Mouse (Mus musculus) lung, embryonic 15.5 days (tissue): ENCODE data around the gene Znrf1. TPM values are rescaled to one million over a fixed set of nuclear protein-coding genes. Genes with fewer than 3 reads are reported as not detected.
A peak's percentile ranks its signal among the peaks of the same experiment; 100 is the strongest.

Experiments used
- ATAC-seq: fragments of 200-750 bp; cut with Nextera tagmentation; 2 replicates; pipeline ENCODE4 v1.8.0; 2017; ENCODE audit warnings: moderate number of reproducible peaks, borderline replicate concordance; ENCODE audit not compliant: low FRiP score, low TSS enrichment; ENCODE audit errors: extremely low read depth
- H3K27ac ChIP-seq: fragments of 300-500 bp; sonication (generic); 2 replicates; pipeline ENCODE4 v1.5.1; 2015; ENCODE audit warnings: moderate library complexity, mild to moderate bottlenecking, inconsistent platforms
- H3K27me3 ChIP-seq: fragments of 300-500 bp; sonication (generic); 2 replicates; pipeline ENCODE4 v1.6.1; 2015; ENCODE audit warnings: inconsistent platforms
- H3K36me3 ChIP-seq: fragments of 300-500 bp; sonication (generic); 2 replicates; pipeline ENCODE4 v1.6.1; 2015; ENCODE audit warnings: inconsistent platforms
- H3K4me1 ChIP-seq: fragments of 300-500 bp; sonication (generic); 2 replicates; pipeline ENCODE4 v1.6.1; 2015; ENCODE audit warnings: inconsistent platforms
- H3K4me2 ChIP-seq: fragments of 300-500 bp; sonication (generic); 2 replicates; pipeline ENCODE4 v1.6.1; 2015; ENCODE audit warnings: inconsistent platforms, mild to moderate bottlenecking, moderate library complexity
- H3K4me3 ChIP-seq: fragments of 300-500 bp; sonication (generic); 2 replicates; pipeline ENCODE4 v1.5.1; 2015; ENCODE audit warnings: mild to moderate bottlenecking, inconsistent platforms
- H3K9ac ChIP-seq: fragments of 300-500 bp; sonication (generic); 2 replicates; pipeline ENCODE4 v1.6.1; 2015; ENCODE audit warnings: inconsistent platforms
- H3K9me3 ChIP-seq: fragments of 300-500 bp; sonication (generic); 2 replicates; pipeline ENCODE4 v1.6.1; 2016; ENCODE audit warnings: inconsistent platforms
- WGBS: fragments of 180-500 bp; shearing (Covaris S2); methylation state at CpG from one replicate; pipeline ENCODE4 v1.1.7; 2015; 5-methylcytosine and 5-hydroxymethylcytosine counted together
- polyA plus RNA-seq: library from polyadenylated mRNA; unstranded; fragments of >200 nt; fragmentation: Nextera tagmentation; extraction: Ambion mirVana; gene quantifications from 2 replicates; pipeline ENCODE4 v1.2.1, GENCODE M21; 2015

Znrf1 gene
- polyA plus RNA-seq, 1 experiment from 2014 or later: 31.5 TPM

- WGBS: 33% methylated on average over 6 of the region's 6 CpGs
- peaks cover 7% of the 10 kb centered on the region for H3K4me1 ChIP-seq
- ATAC-seq: no peak
- H3K9me3 ChIP-seq: no peaks in the 10 kb centered on the region
- no peak overlapping the region for H3K4me2 ChIP-seq
- H3K27me3 ChIP-seq: no peaks in the 10 kb centered on the region
- 0 out of 2 replicates have a peak, but pooled peaks cover 3% of the 10 kb centered on the region for H3K36me3 ChIP-seq
- no peak overlapping the region for H3K27ac ChIP-seq
- H3K9ac ChIP-seq: no peak overlapping the region
- no peak overlapping the region for H3K4me3 ChIP-seq
Observed at GRCm38 (mm10) chr8:111625694-111626527, 90.0 kb downstream of the Znrf1 start.

GRCm38 (mm10) chr8:111626528-111626820 is 90.6 kb downstream of the Znrf1 start:
- 77% methylated on average over 8 of the region's 8 CpGs for WGBS

GRCm38 (mm10) chr8:111626933-111627332 is 91.0 kb downstream of the Znrf1 start:
- H3K36me3 ChIP-seq: 0 out of 2 replicates have a peak, but pooled peaks cover 3% of the 10 kb centered on the region
- no peak overlapping the region for H3K4me2 ChIP-seq
- no peak overlapping the region for H3K9ac ChIP-seq
- H3K27me3 ChIP-seq: no peaks in the 10 kb centered on the region
- H3K4me3 ChIP-seq: no peak overlapping the region
- H3K4me1 ChIP-seq: peaks cover 7% of the 10 kb centered on the region
- no peak for ATAC-seq
- no peaks in the 10 kb centered on the region for H3K9me3 ChIP-seq
- WGBS: 89% methylated on average over 14 of the region's 14 CpGs
- no peak overlapping the region for H3K27ac ChIP-seq

More at GRCm38 (mm10) chr8:111626528-111626820, 90.6 kb downstream of the Znrf1 start:
- H3K9ac ChIP-seq: no peak overlapping the region
- no peaks in the 10 kb centered on the region for H3K27me3 ChIP-seq
- H3K4me1 ChIP-seq: peaks cover 7% of the 10 kb centered on the region
- H3K36me3 ChIP-seq: 0 out of 2 replicates have a peak, but pooled peaks cover 3% of the 10 kb centered on the region
- H3K4me3 ChIP-seq: no peak overlapping the region
- H3K9me3 ChIP-seq: no peaks in the 10 kb centered on the region
- no peak for ATAC-seq
- no peak overlapping the region for H3K4me2 ChIP-seq
- H3K27ac ChIP-seq: no peak overlapping the region

- H3K27ac ChIP-seq: no peak overlapping the region
- no peaks in the 10 kb centered on the region for H3K9me3 ChIP-seq
- ATAC-seq: no peak
- WGBS: 93% methylated on average over 9 of the region's 9 CpGs
- H3K4me1 ChIP-seq: peaks cover 7% of the 10 kb centered on the region
- H3K36me3 ChIP-seq: no peaks in the 10 kb centered on the region
- no peak overlapping the region for H3K9ac ChIP-seq
- no peak overlapping the region for H3K4me3 ChIP-seq
- H3K4me2 ChIP-seq: no peak overlapping the region
- H3K27me3 ChIP-seq: no peaks in the 10 kb centered on the region
Observed at GRCm38 (mm10) chr8:111627923-111628322, 92.0 kb downstream of the Znrf1 start.

- no peak overlapping the region for H3K4me2 ChIP-seq
- no peak overlapping the region for H3K27ac ChIP-seq
- ATAC-seq: no peak
- no peak overlapping the region for H3K9ac ChIP-seq
- no peaks in the 10 kb centered on the region for H3K27me3 ChIP-seq
- no peak overlapping the region for H3K4me3 ChIP-seq
- no peaks in the 10 kb centered on the region for H3K9me3 ChIP-seq
- 93% methylated on average over 12 of the region's 12 CpGs for WGBS
- no peaks in the 10 kb centered on the region for H3K36me3 ChIP-seq
- peaks cover 7% of the 10 kb centered on the region for H3K4me1 ChIP-seq
Observed at GRCm38 (mm10) chr8:111628401-111628800, 92.5 kb downstream of the Znrf1 start.

- peak; percentile 27; the same call in 1 of the 2 replicates for ATAC-seq
- H3K27me3 ChIP-seq: no peaks in the 10 kb centered on the region
- H3K9me3 ChIP-seq: no peaks in the 10 kb centered on the region
- H3K27ac ChIP-seq: no peak overlapping the region
- no peak overlapping the region for H3K9ac ChIP-seq
- H3K4me1 ChIP-seq: peaks cover 7% of the 10 kb centered on the region
- no peak overlapping the region for H3K4me2 ChIP-seq
- 80% methylated on average over 19 of the region's 19 CpGs for WGBS
- no peak overlapping the region for H3K4me3 ChIP-seq
- no peaks in the 10 kb centered on the region for H3K36me3 ChIP-seq
Observed at GRCm38 (mm10) chr8:111628894-111629501, 93.1 kb downstream of the Znrf1 start.

GRCm38 (mm10) chr8:111630105-111630521 is 94.2 kb downstream of the Znrf1 start, which contains the start of gene Ldhd:
TSS of gene Ldhd (minus strand) at chr8:111630374.
- H3K27ac ChIP-seq: no peak within 1 kb of the TSS
- H3K36me3 ChIP-seq: no peaks in the 10 kb centered on the region
- ATAC-seq: peak; percentile 46; the same call in 1 of the 2 replicates
- no peaks in the 10 kb centered on the region for H3K9me3 ChIP-seq
- H3K27me3 ChIP-seq: no peaks in the 10 kb centered on the region
- H3K4me3 ChIP-seq: peak within 1 kb of the TSS; percentile 36
- H3K4me2 ChIP-seq: peak within 1 kb of the TSS; percentile 58
- H3K4me1 ChIP-seq: peaks cover 3% of the 10 kb centered on the region
- WGBS: 20% methylated on average over 13 of the region's 13 CpGs
- H3K9ac ChIP-seq: peak within 1 kb of the TSS; percentile 34

GRCm38 (mm10) chr8:111631589-111631988 is 95.7 kb downstream of the Znrf1 start:
- Histone ChIP-seq H3K36me3 (no peaks in the 10 kb centered on the region), H3K4me3 (no peak overlapping the region), H3K27ac (no peak overlapping the region), H3K4me1 (no peaks in the 10 kb centered on the region; the same call in 1 of the 2 replicates), H3K27me3 (no peaks in the 10 kb centered on the region), H3K9me3 (no peaks in the 10 kb centered on the region), H3K9ac (no peak overlapping the region), H3K4me2 (no peak overlapping the region)
- ATAC-seq: no peak
- 87% methylated on average over 8 of the region's 8 CpGs for WGBS

- Histone ChIP-seq H3K4me3 (no peak overlapping the region), H3K27ac (no peak overlapping the region), H3K27me3 (no peaks in the 10 kb centered on the region), H3K4me2 (no peak overlapping the region), H3K9me3 (no peaks in the 10 kb centered on the region), H3K4me1 (no peaks in the 10 kb centered on the region; the same call in 1 of the 2 replicates), H3K36me3 (no peaks in the 10 kb centered on the region), H3K9ac (no peak overlapping the region)
- no peak for ATAC-seq
- WGBS: 94% methylated on average over 3 of the region's 3 CpGs
Observed at GRCm38 (mm10) chr8:111632976-111633375, 97.1 kb downstream of the Znrf1 start.

GRCm38 (mm10) chr8:111638086-111638485 is 102.2 kb downstream of the Znrf1 start:
- no peak overlapping the region for H3K4me2 ChIP-seq
- no peaks in the 10 kb centered on the region for H3K36me3 ChIP-seq
- no peaks in the 10 kb centered on the region for H3K9me3 ChIP-seq
- no peak overlapping the region for H3K27ac ChIP-seq
- H3K4me3 ChIP-seq: no peak overlapping the region
- peaks cover 10% of the 10 kb centered on the region for H3K4me1 ChIP-seq
- no peaks in the 10 kb centered on the region for H3K27me3 ChIP-seq
- no peak overlapping the region for H3K9ac ChIP-seq
- no peak for ATAC-seq

GRCm38 (mm10) chr8:111641064-111641463 is 105.2 kb downstream of the Znrf1 start:
- Histone ChIP-seq H3K9ac (no peak overlapping the region), H3K27ac (no peak overlapping the region), H3K27me3 (no peaks in the 10 kb centered on the region), H3K4me1 (peaks cover 13% of the 10 kb centered on the region), H3K4me2 (no peak overlapping the region), H3K4me3 (no peak overlapping the region), H3K9me3 (no peaks in the 10 kb centered on the region), H3K36me3 (no peaks in the 10 kb centered on the region)
- 91% methylated on average over 2 of the region's 2 CpGs for WGBS
- no peak for ATAC-seq

GRCm38 (mm10) chr8:111642496-111642895 is 106.6 kb downstream of the Znrf1 start:
- peak overlapping the region; percentile 47 for H3K9ac ChIP-seq
- no peak for ATAC-seq
- no peaks in the 10 kb centered on the region for H3K9me3 ChIP-seq
- peak overlapping the region; percentile 34 for H3K27ac ChIP-seq
- peak overlapping the region; percentile 70 for H3K4me2 ChIP-seq
- no peaks in the 10 kb centered on the region for H3K27me3 ChIP-seq
- peaks cover 13% of the 10 kb centered on the region for H3K4me1 ChIP-seq
- WGBS: 28% methylated on average over 5 of the region's 5 CpGs
- H3K4me3 ChIP-seq: peak overlapping the region; percentile 97
- H3K36me3 ChIP-seq: no peaks in the 10 kb centered on the region
